Mouse (Mus musculus) CH12.LX (cell line): ENCODE results near the gene Grk3. TPM values are rescaled to one million over a fixed set of nuclear protein-coding genes. Genes with fewer than 3 reads are reported as not detected.

ENCODE experiments used
- DNase-seq: peaks from one replicate; pipeline ENCODE4 v3.0.0-alpha.2; 2013; ENCODE audit errors: extremely low read depth
- H3K27ac ChIP-seq: 2 replicates; pipeline ENCODE4 v1.5.1; 2012; ENCODE audit warnings: low read depth, mild to moderate bottlenecking, control low read depth, moderate library complexity; ENCODE audit not compliant: insufficient read depth
- H3K27me3 ChIP-seq: replicated peaks from 2 replicates; pipeline ENCODE3; 2012; ENCODE audit warnings: inconsistent platforms
- H3K36me3 ChIP-seq, 2 experiments: replicated peaks in 1 of 2; 2 replicates each; pipeline versions ENCODE3 to v1.6.1; 2012; ENCODE audit warnings: inconsistent platforms in 1 of 2, low read length in 1 of 2, mild to moderate bottlenecking in 1 of 2, mixed read lengths in 1 of 2, moderate library complexity in 1 of 2; ENCODE audit not compliant: control insufficient read depth in 1 of 2, insufficient read depth in 1 of 2
- H3K4me1 ChIP-seq, 2 experiments: 2 replicates each; pipeline ENCODE4 v1.6.1; 2012; ENCODE audit warnings: inconsistent platforms in 1 of 2, moderate library complexity in 1 of 2; ENCODE audit not compliant: insufficient read depth in 2 of 2, control insufficient read depth in 1 of 2
- H3K4me2 ChIP-seq: 2 replicates; pipeline ENCODE4 v1.6.1; 2012; ENCODE audit warnings: low read depth, mild to moderate bottlenecking, control low read depth; ENCODE audit not compliant: poor library complexity, insufficient read depth, severe bottlenecking
- H3K4me3 ChIP-seq, 3 experiments: fragments of 150-350 bp in 1 of 3; sonication (generic) in 1 of 3; replicated peaks in 1 of 3; 2 replicates each; pipeline versions ENCODE3 to v1.5.1; 2011 to 2012; ENCODE audit warnings: low read depth in 2 of 3, low read length in 2 of 3, mild to moderate bottlenecking in 2 of 3, moderate library complexity in 2 of 3, control low read depth in 1 of 3, improper control_type of control experiment in 1 of 3, inconsistent platforms in 1 of 3, mixed read lengths in 1 of 3; ENCODE audit not compliant: poor library complexity in 1 of 3
- H3K79me2 ChIP-seq: replicated peaks from 2 replicates; pipeline ENCODE4 v1.6.1; 2012; ENCODE audit warnings: mild to moderate bottlenecking, moderate library complexity; ENCODE audit not compliant: control insufficient read depth, poor library complexity, insufficient read depth, severe bottlenecking; ENCODE audit errors: extremely low read depth
- H3K9ac ChIP-seq: 2 replicates; pipeline ENCODE4 v1.6.1; 2012; ENCODE audit warnings: low read depth, mild to moderate bottlenecking, control low read depth, moderate library complexity; ENCODE audit not compliant: insufficient read depth
- H3K9me3 ChIP-seq: replicated peaks from 2 replicates; pipeline ENCODE3; 2012; ENCODE audit warnings: low read length, inconsistent platforms, mixed read lengths
- CHD1 ChIP-seq: IDR thresholded peaks from 2 replicates; pipeline ENCODE4 v1.6.1; 2012; ENCODE audit warnings: low read depth, low read length, improper control_type of control experiment, inconsistent platforms
- CTCF ChIP-seq, 2 experiments: IDR thresholded peaks in 1 of 2; conservative IDR thresholded peaks in 1 of 2; 2 replicates each; pipeline ENCODE4 v1.5.1; 2011 to 2012; ENCODE audit warnings: low read depth in 2 of 2, low read length in 2 of 2, improper control_type of control experiment in 1 of 2, inconsistent platforms in 1 of 2, mild to moderate bottlenecking in 1 of 2, moderate library complexity in 1 of 2
- E2F4 ChIP-seq: IDR thresholded peaks from 2 replicates; pipeline ENCODE4 v1.6.1; 2011; ENCODE audit warnings: low read depth, low read length, improper control_type of control experiment; ENCODE audit not compliant: insufficient replicate concordance
- ELF1 ChIP-seq: IDR thresholded peaks from 2 replicates; pipeline ENCODE4 v1.6.1; 2014; ENCODE audit warnings: low read depth, mild to moderate bottlenecking, inconsistent platforms, low read length, improper control_type of control experiment
- EP300 ChIP-seq: IDR thresholded peaks from 2 replicates; pipeline ENCODE4 v1.6.1; 2011; ENCODE audit warnings: low read length, improper control_type of control experiment
- ETS1 ChIP-seq: conservative IDR thresholded peaks from 2 replicates; pipeline ENCODE4 v1.6.1; 2012; ENCODE audit warnings: low read depth, mild to moderate bottlenecking, inconsistent platforms, low read length, improper control_type of control experiment, moderate library complexity
- GABPA ChIP-seq: IDR thresholded peaks from 2 replicates; pipeline ENCODE4 v1.6.1; 2012; ENCODE audit warnings: low read depth, low read length, improper control_type of control experiment, inconsistent platforms; ENCODE audit not compliant: insufficient replicate concordance
- HCFC1 ChIP-seq: IDR thresholded peaks from 2 replicates; pipeline ENCODE4 v1.6.1; 2012; ENCODE audit warnings: low read depth, mild to moderate bottlenecking, inconsistent platforms, low read length, improper control_type of control experiment
- IRF4 ChIP-seq: IDR thresholded peaks from 2 replicates; pipeline ENCODE4 v1.6.1; 2014; ENCODE audit warnings: low read depth, mild to moderate bottlenecking, inconsistent platforms, low read length, improper control_type of control experiment
- JUN ChIP-seq: IDR thresholded peaks from 2 replicates; pipeline ENCODE4 v1.6.1; 2011; ENCODE audit warnings: low read depth, mild to moderate bottlenecking, low read length, improper control_type of control experiment, moderate library complexity; ENCODE audit not compliant: insufficient read depth
- JUND ChIP-seq: conservative IDR thresholded peaks from 2 replicates; pipeline ENCODE4 v1.6.1; 2011; ENCODE audit warnings: low read depth, low read length, improper control_type of control experiment
- MAFK ChIP-seq: IDR thresholded peaks from 2 replicates; pipeline ENCODE4 v1.6.1; 2011; ENCODE audit warnings: low read length, improper control_type of control experiment; ENCODE audit not compliant: insufficient replicate concordance
- MAZ ChIP-seq: IDR thresholded peaks from 2 replicates; pipeline ENCODE4 v1.6.1; 2012; ENCODE audit warnings: low read depth, mild to moderate bottlenecking, inconsistent platforms, low read length, improper control_type of control experiment, moderate library complexity
- MEF2A ChIP-seq: IDR thresholded peaks from 2 replicates; pipeline ENCODE4 v1.6.1; 2014; ENCODE audit warnings: low read depth, mild to moderate bottlenecking, inconsistent platforms, low read length, improper control_type of control experiment, borderline replicate concordance
- MXI1 ChIP-seq: IDR thresholded peaks from 2 replicates; pipeline ENCODE4 v1.6.1; 2011; ENCODE audit warnings: mild to moderate bottlenecking, low read depth, low read length, improper control_type of control experiment
- MYC ChIP-seq: IDR thresholded peaks from 2 replicates; pipeline ENCODE4 v1.6.1; 2011; ENCODE audit warnings: low read depth, mild to moderate bottlenecking, improper control_type of control experiment, low read length
- NELFE ChIP-seq: IDR thresholded peaks from 2 replicates; pipeline ENCODE4 v1.6.1; 2011; ENCODE audit warnings: low read depth, low read length, improper control_type of control experiment
- PAX5 ChIP-seq: IDR thresholded peaks from 2 replicates; pipeline ENCODE4 v1.6.1; 2012; ENCODE audit warnings: low read length, inconsistent platforms, mixed read lengths
- POLR2A ChIP-seq: IDR thresholded peaks from 2 replicates; pipeline ENCODE4 v1.6.1; 2011; ENCODE audit warnings: low read depth, mild to moderate bottlenecking, improper control_type of control experiment, low read length
- POLR2AphosphoS2 ChIP-seq: IDR thresholded peaks from 2 replicates; pipeline ENCODE4 v1.6.1; 2011; ENCODE audit warnings: low read depth, low read length, improper control_type of control experiment
- RCOR1 ChIP-seq: conservative IDR thresholded peaks from 2 replicates; pipeline ENCODE4 v1.6.1; 2012; ENCODE audit warnings: low read depth, mild to moderate bottlenecking, inconsistent platforms, low read length, improper control_type of control experiment
- SIN3A ChIP-seq: IDR thresholded peaks from 2 replicates; pipeline ENCODE4 v1.6.1; 2012; ENCODE audit warnings: low read length, improper control_type of control experiment, inconsistent platforms
- TCF12 ChIP-seq: IDR thresholded peaks from 2 replicates; pipeline ENCODE4 v1.6.1; 2014; ENCODE audit warnings: low read depth, mild to moderate bottlenecking, inconsistent platforms, low read length, improper control_type of control experiment
- UBTF ChIP-seq: IDR thresholded peaks from 2 replicates; pipeline ENCODE4 v1.6.1; 2012; ENCODE audit warnings: low read depth, mild to moderate bottlenecking, inconsistent platforms, low read length, improper control_type of control experiment, moderate library complexity
- USF1 ChIP-seq: IDR thresholded peaks from 2 replicates; pipeline ENCODE4 v1.6.1; 2014; ENCODE audit warnings: low read depth, mild to moderate bottlenecking, inconsistent platforms, low read length, improper control_type of control experiment
- USF2 ChIP-seq: conservative IDR thresholded peaks from 2 replicates; pipeline ENCODE4 v1.6.1; 2011; ENCODE audit warnings: low read depth, low read length, improper control_type of control experiment
- ZC3H11A ChIP-seq: IDR thresholded peaks from 2 replicates; pipeline ENCODE4 v1.6.1; 2012; ENCODE audit warnings: low read depth, mild to moderate bottlenecking, inconsistent platforms, low read length, improper control_type of control experiment
- ZMIZ1 ChIP-seq: IDR thresholded peaks from 2 replicates; pipeline ENCODE4 v1.6.1; 2012; ENCODE audit warnings: low read depth, mild to moderate bottlenecking, inconsistent platforms, low read length, improper control_type of control experiment
- dilution Hi-C: fragments of 300-500 bp; cut with MboI; formaldehyde crosslinking; loops from 2 replicates; pipeline ENCODE4 v1.14.3; 2020; ENCODE audit warnings: low sequenced_read_pairs; ENCODE audit not compliant: extremely low pct_unique_long_range_greater_than_20kb, extremely low pct_ligation_motif_present
- in situ Hi-C: fragments of 300-500 bp; cut with MboI; formaldehyde crosslinking; loops from 3 replicates; pipeline ENCODE4 v1.14.3; 2019; ENCODE audit warnings: low sequenced_read_pairs, low pct_ligation_motif_present, low pct_unique_long_range_greater_than_20kb, mixed read lengths
- polyA plus RNA-seq: library from polyadenylated mRNA; unstranded; fragments of >175 nt; gene quantifications from 2 replicates; pipeline ENCODE4 v1.2.1, GENCODE M21; 2012; ENCODE audit warnings: low read depth; ENCODE audit not compliant: insufficient read length
- total RNA-seq, 2 experiments: library from RNA; depleted of rRNA; stranded (reverse); fragments of 300-350 nt in 1 of 2; fragments of >200 nt in 1 of 2; gene quantifications; 2 replicates each; pipeline ENCODE4 v1.2.3; 2012 to 2014

The Grk3 gene
- total and polyA plus RNA-seq, 3 experiments: not detected

- Histone ChIP-seq H3K9ac (no peak overlapping the region), H3K27ac (no peak overlapping the region), H3K9me3 (peaks cover 96% of the 10 kb centered on the region), H3K4me2 (no peak overlapping the region), H3K4me3 (no peak overlapping the region), H3K27me3 (no peaks in the 10 kb centered on the region), H3K4me1 (no peaks in the 10 kb centered on the region), H3K36me3 (no peaks in the 10 kb centered on the region), H3K79me2 (no peaks in the 10 kb centered on the region)
- no peak for DNase-seq
- dilution Hi-C loops (no loop called here), in situ Hi-C loops (no loop called here)
- no peak for TF ChIP-seq MXI1
- TF ChIP-seq MAZ: no peak
- TF ChIP-seq UBTF: no peak
- no peak for TF ChIP-seq POLR2A
- no peak for TF ChIP-seq ZC3H11A
- TF ChIP-seq RCOR1: no peak
- TF ChIP-seq PAX5: no peak
- no peak for TF ChIP-seq GABPA
- TF ChIP-seq MEF2A: no peak
- no peak for TF ChIP-seq ELF1
- no peak for TF ChIP-seq CHD1
- no peak for TF ChIP-seq SIN3A
- no peak for TF ChIP-seq USF1
- no peak for TF ChIP-seq ZMIZ1
- no peak for TF ChIP-seq USF2
- TF ChIP-seq HCFC1: no peak
- no peak for TF ChIP-seq EP300
Observed at GRCm38 (mm10) chr5:112936632-112937031, 79.0 kb downstream of the Grk3 start.

DNA sequence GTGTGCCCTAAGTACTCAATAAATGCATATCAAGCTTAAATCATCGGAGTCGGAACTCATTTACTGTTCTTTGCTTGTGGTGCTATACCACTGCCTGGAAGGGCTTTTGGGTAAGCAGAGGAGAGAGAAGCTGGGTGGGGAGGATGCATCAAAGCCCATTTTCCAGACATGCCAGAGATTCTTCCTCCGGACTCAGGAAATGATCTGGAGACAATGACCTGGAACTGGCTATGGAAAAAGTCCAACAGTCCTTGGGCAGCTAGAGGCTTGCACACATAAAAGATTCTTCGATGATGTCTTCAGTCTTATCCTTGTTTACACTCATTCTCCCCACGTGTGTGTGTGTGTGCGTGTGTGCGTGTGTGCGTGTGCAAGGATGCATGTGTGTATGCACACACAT, 80.2 kb downstream of the Grk3 start:
- no peaks in the 10 kb centered on the region for H3K36me3 ChIP-seq
- no peak overlapping the region for H3K9ac ChIP-seq
- no peak for DNase-seq
- in situ Hi-C loops: no loop called here
- no peaks in the 10 kb centered on the region for H3K79me2 ChIP-seq
- no peaks in the 10 kb centered on the region for H3K27me3 ChIP-seq
- dilution Hi-C loops: no loop called here
- peaks cover 95% of the 10 kb centered on the region for H3K9me3 ChIP-seq
- TF ChIP-seq ELF1 (no peak), UBTF (no peak), USF1 (no peak), GABPA (no peak), TCF12 (no peak), MAZ (no peak), MYC (no peak), POLR2AphosphoS2 (no peak), IRF4 (no peak), JUND (no peak), PAX5 (no peak), E2F4 (no peak), JUN (no peak), NELFE (no peak), CTCF (conservative IDR thresholded peaks at IDR 0.05 in 1 of 2, IDR thresholded peaks at IDR 0.05 in 1 of 2; ENCODE audit: low read depth in 2 of 2, low read length in 2 of 2) (no peak), USF2 (no peak), POLR2A (no peak), MEF2A (no peak), ETS1 (no peak), MAFK (no peak)
- no peak overlapping the region for H3K4me2 ChIP-seq
- no peaks in the 10 kb centered on the region for H3K4me1 ChIP-seq
- no peak overlapping the region for H3K27ac ChIP-seq
- no peak overlapping the region for H3K4me3 ChIP-seq
